18 mouse cellular contexts compared by ENCODE assay signal in genomic region chr1:41036940-41037339, GRCm38 (mm10).
A peak's percentile ranks its signal among the peaks of the same experiment; 100 is the strongest.
DNase-seq lines count a peak whose midpoint lies in the region; ATAC-seq and TF ChIP-seq lines count a peak whose summit lies in the region.
"Had no signal": no experiment of that assay in that cellular context is flagged by ENCODE, and none has a peak within 500 bp of the region (broad histone marks: within the 10 kb centered on the region; RNA-seq: fewer than 3 reads in every experiment).

No protein-coding gene starts in this region.

- peaks cover 20% of the 10 kb centered on the region for H3K4me1 ChIP-seq in limb, embryonic 12.5 days (replicated peaks)
- H3K4me1 ChIP-seq: liver, embryonic 12.5 days had no signal

- no peak overlapping the region for H3K9ac ChIP-seq in limb, embryonic 12.5 days (replicated peaks)
- H3K9ac ChIP-seq: hindbrain, embryonic 14.5 days; liver, embryonic 12.5 days had no signal

- WGBS in limb, embryonic 12.5 days = 35% methylated on average over 12 of the region's 12 CpGs

- no peaks in the 10 kb centered on the region for H3K9me3 ChIP-seq in limb, embryonic 12.5 days
- H3K9me3 ChIP-seq: liver, embryonic 12.5 days had no signal

- H3K4me3 ChIP-seq in gastrocnemius, adult 2 months = peak overlapping the region; percentile 28; the same call in 1 of the 2 replicates
- H3K4me3 ChIP-seq in limb, embryonic 12.5 days (replicated peaks) = peak overlapping the region; percentile 16; the same call in 1 of the 2 replicates
- H3K4me3 ChIP-seq: erythroblast, embryonic 14.5 days; heart, adult 2 months; liver, embryonic 12.5 days; myocyte had no signal

- ATAC-seq in limb, embryonic 12.5 days (ENCODE audit: insufficient number of reproducible peaks, insufficient read depth, low FRiP score, low TSS enrichment, low read depth) = no peak
- ATAC-seq: intestine, postnatal 0 days; liver, embryonic 12.5 days had no signal

- intact Hi-C loops in gastrocnemius, adult 2 months (cut with DNase I) = no loop called here
- intact Hi-C loops in gastrocnemius, postnatal 14 days (cut with DNase I; ENCODE audit: low total_unique reads) = no loop called here

- DNase-seq in gastrocnemius, adult 2 months = no peak
- no peak for DNase-seq in gastrocnemius, postnatal 14 days
- peak; percentile 2 for DNase-seq in retina, adult 2 months (ENCODE audit: low read depth, low spot score)
- DNase-seq in retina, embryonic 14.5 days (ENCODE audit: low spot score) = no peak
- no peak for DNase-seq in liver
- DNase-seq in thymus, postnatal 25 days = no peak
- DNase-seq: adrenal gland, adult 8-10 months; cerebellum, adult 9-10 months; heart, adult 2 months; kidney, postnatal 14 days; right cerebral cortex, postnatal 4 days; thymus, adult 18-20 months had no signal

- no peak overlapping the region for H3K27ac ChIP-seq in gastrocnemius, adult 2 months
- H3K27ac ChIP-seq in limb, embryonic 12.5 days = no peak overlapping the region
- H3K27ac ChIP-seq: heart, adult 2 months; hindbrain, embryonic 14.5 days; liver, embryonic 12.5 days had no signal

- no peak for TF ChIP-seq CTCF in gastrocnemius, adult 2 months (IDR thresholded peaks at IDR 0.05)

- peak overlapping the region; percentile 40 for H3K4me2 ChIP-seq in limb, embryonic 12.5 days
- H3K4me2 ChIP-seq: hindbrain, embryonic 14.5 days; liver, embryonic 12.5 days had no signal

- no peaks in the 10 kb centered on the region for H3K27me3 ChIP-seq in limb, embryonic 12.5 days
- H3K27me3 ChIP-seq: liver, embryonic 12.5 days had no signal

- H3K36me3 ChIP-seq in limb, embryonic 12.5 days = no peaks in the 10 kb centered on the region
- H3K36me3 ChIP-seq: liver, embryonic 12.5 days had no signal
